Mouse (Mus musculus) kidney, adult 2 months (tissue): ENCODE measurements around the gene Rad51b.

Experiments used
- CTCF ChIP-seq: fragments of 200-500 bp; conservative IDR thresholded peaks from 2 replicates; pipeline ENCODE4 v1.5.1; 2011; ENCODE audit warnings: low read depth, mild to moderate bottlenecking, control low read depth, low read length, moderate library complexity, mixed read lengths; ENCODE audit not compliant: insufficient read depth, insufficient read length
- POLR2A ChIP-seq: fragments of 200-500 bp; IDR thresholded peaks from one replicate; pipeline ENCODE4 v1.6.1; 2011; ENCODE audit warnings: low read depth, low read length, control low read depth

DNA sequence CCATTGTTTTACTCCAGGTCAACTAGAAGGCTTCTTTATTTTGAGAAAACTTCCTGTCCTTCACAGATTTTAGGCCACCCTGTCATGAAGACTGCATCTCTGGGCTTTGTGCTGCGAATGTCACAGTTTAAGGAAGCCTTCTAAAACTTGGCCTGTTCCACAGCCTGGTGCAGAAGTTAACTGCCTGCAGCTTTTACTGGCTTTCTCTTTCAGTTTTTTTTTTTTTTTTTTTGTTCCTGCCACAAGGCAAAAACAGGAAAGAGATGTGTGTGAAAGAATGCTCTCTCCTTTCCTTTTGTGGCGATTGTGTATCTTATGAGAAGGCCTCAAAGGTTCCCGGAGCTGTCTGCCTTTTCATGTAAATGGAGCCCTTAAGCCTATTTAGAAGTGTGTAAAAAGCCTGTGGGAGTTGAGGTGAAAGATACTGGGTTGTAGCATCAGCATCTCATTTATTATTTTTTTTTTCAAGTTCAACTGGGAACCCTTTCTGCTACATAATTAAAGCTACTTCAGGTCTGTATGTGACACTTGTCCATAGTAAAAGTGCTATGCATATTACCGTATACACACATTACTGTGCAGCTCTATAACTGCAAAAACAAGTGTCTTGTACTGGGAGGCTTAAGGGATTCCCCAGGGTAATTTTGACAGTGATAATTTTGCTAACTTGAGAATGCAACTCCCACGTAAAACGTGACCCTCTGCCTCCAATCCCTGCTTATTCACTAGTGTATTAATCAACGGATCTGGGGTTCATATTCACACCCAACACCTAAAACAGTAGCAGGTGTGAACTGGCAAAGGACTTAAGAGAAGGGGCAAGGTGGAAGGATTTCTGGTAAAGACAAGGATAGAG lies 328.8 kb downstream of the Rad51b start:
- TF ChIP-seq POLR2A (no peak), CTCF (no peak)
